Mouse (Mus musculus): ENCODE measurements at regions not wholly inside any gene's neighbourhood (a gene's known extent, or its start where the extent isn't known, plus 50 kb on each side); places are given as distances from the start of the nearest gene placed in this dataset.

DNA sequence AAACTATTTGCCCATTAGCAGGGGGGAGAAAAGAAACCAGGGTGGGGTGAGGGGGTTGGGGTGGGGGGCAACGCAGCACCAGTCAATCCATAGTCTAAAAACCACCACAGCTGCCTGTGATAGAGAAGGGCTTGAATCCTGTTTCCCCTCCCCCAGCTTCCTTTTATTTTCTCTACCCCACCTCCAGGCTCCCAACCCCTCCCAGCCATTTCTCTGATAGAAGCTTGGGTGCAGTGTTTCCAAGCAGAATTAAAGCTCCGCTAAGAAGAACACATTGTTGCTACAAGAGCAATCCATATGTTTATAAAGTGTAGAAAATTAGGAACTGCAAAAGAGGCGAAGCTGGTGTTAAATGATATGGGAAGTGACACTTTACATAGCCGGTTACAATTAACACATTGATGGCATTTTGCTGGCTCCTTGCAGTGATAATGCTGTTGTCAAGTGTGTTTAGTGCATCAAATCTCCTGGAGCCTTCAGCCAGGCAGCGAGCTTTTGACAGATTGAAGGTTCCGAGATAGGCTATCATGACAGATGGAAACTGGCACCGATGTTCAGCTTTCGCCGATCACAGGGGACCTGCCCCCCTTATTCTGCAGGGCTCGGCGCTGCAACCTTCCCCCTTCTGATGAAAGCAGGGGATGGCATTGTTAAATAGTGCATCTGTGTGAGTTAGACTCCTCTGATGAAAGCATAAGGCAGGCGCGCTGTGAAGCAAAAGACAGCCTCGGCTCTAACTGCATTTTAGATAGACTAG, 217.8 kb upstream of the Atp5g3 start:
- Histone ChIP-seq H3K4me3 (ENCODE audit: insufficient read depth, low read depth, low read length) (no peak overlapping the region), H3K36me3 (ENCODE audit: control insufficient read depth, insufficient read depth, low read length) (no peaks in the 10 kb centered on the region), H3K4me1 (ENCODE audit: control insufficient read depth, insufficient read depth, low read length) (no peaks in the 10 kb centered on the region), H3K27me3 (replicated peaks; ENCODE audit: control insufficient read depth, insufficient read depth, low read length) (peaks cover 3% of the 10 kb centered on the region), H3K27ac (ENCODE audit: insufficient read depth, low read depth, low read length) (no peak overlapping the region)
- no peak for DNase-seq
- 6% methylated on average over 14 of the region's 14 CpGs for WGBS
- TF ChIP-seq POLR2A (IDR thresholded peaks at IDR 0.05; ENCODE audit: low read depth, low read length) (no peak), CTCF (conservative IDR thresholded peaks at IDR 0.05; ENCODE audit: insufficient read depth, insufficient read length, low read depth, low read length) (no peak)

DNA sequence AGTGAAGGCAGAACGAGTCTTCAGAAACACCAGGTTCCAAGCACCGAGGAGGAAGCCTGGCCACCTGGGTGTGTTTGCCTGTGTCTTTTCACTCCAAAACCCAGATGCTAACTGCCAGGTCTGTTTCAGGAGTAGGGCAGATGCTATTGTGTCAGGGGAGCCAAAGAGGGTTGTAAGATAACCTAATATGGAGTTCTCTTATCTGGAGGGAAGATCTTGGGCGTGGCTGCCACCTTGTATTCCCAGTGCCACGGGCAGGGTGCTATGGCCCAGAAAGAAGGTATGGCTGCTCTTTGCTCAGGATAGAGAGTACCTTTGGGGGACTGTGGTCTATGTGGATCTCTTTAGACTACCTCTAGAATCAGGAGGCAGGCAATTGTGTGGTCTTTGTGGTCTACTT, 216.0 kb upstream of the Atp5g3 start:
- no peak for DNase-seq
- Histone ChIP-seq H3K4me1 (ENCODE audit: control insufficient read depth, insufficient read depth, low read length) (no peaks in the 10 kb centered on the region), H3K27ac (ENCODE audit: insufficient read depth, low read depth, low read length) (no peak overlapping the region), H3K36me3 (ENCODE audit: control insufficient read depth, insufficient read depth, low read length) (no peaks in the 10 kb centered on the region), H3K27me3 (replicated peaks; ENCODE audit: control insufficient read depth, insufficient read depth, low read length) (peaks cover 3% of the 10 kb centered on the region), H3K4me3 (ENCODE audit: insufficient read depth, low read depth, low read length) (no peak overlapping the region)
- TF ChIP-seq POLR2A (IDR thresholded peaks at IDR 0.05; ENCODE audit: low read depth, low read length) (no peak), CTCF (conservative IDR thresholded peaks at IDR 0.05; ENCODE audit: insufficient read depth, insufficient read length, low read depth, low read length) (no peak)
- WGBS, result 93% methylated on average over 4 of the region's 4 CpGs

GRCm38 (mm10) chr2:74124252-74124651, 213.1 kb upstream of the Atp5g3 start:
- Histone ChIP-seq H3K27me3 (replicated peaks; ENCODE audit: control insufficient read depth, insufficient read depth, low read length) (peaks cover 3% of the 10 kb centered on the region), H3K4me3 (ENCODE audit: insufficient read depth, low read depth, low read length) (no peak overlapping the region), H3K27ac (ENCODE audit: insufficient read depth, low read depth, low read length) (no peak overlapping the region), H3K4me1 (ENCODE audit: control insufficient read depth, insufficient read depth, low read length) (no peaks in the 10 kb centered on the region), H3K36me3 (ENCODE audit: control insufficient read depth, insufficient read depth, low read length) (no peaks in the 10 kb centered on the region)
- no peak for TF ChIP-seq POLR2A (IDR thresholded peaks at IDR 0.05; ENCODE audit: low read depth, low read length)
- TF ChIP-seq CTCF (conservative IDR thresholded peaks at IDR 0.05; ENCODE audit: insufficient read depth, insufficient read length, low read depth, low read length), result no peak
- DNase-seq, result no peak
- WGBS, result 46% methylated on average over 2 of the region's 2 CpGs

DNA sequence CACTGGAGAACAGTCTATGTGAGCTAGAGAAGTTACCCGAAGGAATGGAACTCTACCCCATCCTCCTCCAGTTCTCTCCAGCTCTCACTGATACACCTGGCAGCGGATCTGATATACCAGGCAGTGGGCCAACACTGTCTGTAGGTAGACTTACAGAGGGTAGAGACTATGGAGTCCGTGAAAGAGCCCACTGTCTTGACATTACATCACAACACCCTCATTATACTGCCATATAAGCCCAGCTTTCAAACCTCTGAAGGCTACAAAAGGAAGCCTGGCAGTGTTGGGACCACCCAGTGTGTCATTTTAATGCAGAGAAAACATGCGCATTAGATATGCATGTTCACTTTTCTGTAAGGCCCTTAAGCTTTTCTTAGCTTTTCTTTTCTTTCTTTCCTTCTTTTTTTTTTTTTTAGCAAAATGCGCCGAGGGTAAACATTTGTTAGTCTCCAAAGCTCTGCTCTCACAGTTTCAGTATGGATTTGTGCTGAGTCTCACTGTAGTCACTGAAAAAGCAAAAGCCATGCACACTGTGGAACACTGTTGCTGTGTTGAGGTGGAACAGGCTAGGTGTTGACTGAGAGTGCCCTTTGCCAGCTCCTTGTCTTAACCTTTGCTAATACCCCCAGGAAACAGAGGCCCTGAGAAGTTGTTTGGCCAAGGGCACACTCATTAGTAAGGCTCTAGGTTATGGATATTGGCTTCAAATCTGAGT, 212.4 kb upstream of the Atp5g3 start:
- Histone ChIP-seq H3K36me3 (ENCODE audit: control insufficient read depth, insufficient read depth, low read length) (no peaks in the 10 kb centered on the region), H3K27me3 (replicated peaks; ENCODE audit: control insufficient read depth, insufficient read depth, low read length) (no peaks in the 10 kb centered on the region), H3K4me1 (ENCODE audit: control insufficient read depth, insufficient read depth, low read length) (no peaks in the 10 kb centered on the region), H3K4me3 (ENCODE audit: insufficient read depth, low read depth, low read length) (no peak overlapping the region), H3K27ac (ENCODE audit: insufficient read depth, low read depth, low read length) (no peak overlapping the region)
- no peak for DNase-seq
- TF ChIP-seq POLR2A (IDR thresholded peaks at IDR 0.05; ENCODE audit: low read depth, low read length) (no peak), CTCF (conservative IDR thresholded peaks at IDR 0.05; ENCODE audit: insufficient read depth, insufficient read length, low read depth, low read length) (no peak)
- 75% methylated on average over 6 of the region's 6 CpGs for WGBS

GRCm38 (mm10) chr2:74122937-74123336, 211.8 kb upstream of the Atp5g3 start:
- Histone ChIP-seq H3K27ac (ENCODE audit: insufficient read depth, low read depth, low read length) (no peak overlapping the region), H3K4me3 (ENCODE audit: insufficient read depth, low read depth, low read length) (no peak overlapping the region), H3K36me3 (ENCODE audit: control insufficient read depth, insufficient read depth, low read length) (no peaks in the 10 kb centered on the region), H3K4me1 (ENCODE audit: control insufficient read depth, insufficient read depth, low read length) (no peaks in the 10 kb centered on the region), H3K27me3 (replicated peaks; ENCODE audit: control insufficient read depth, insufficient read depth, low read length) (no peaks in the 10 kb centered on the region)
- no peak for DNase-seq
- TF ChIP-seq CTCF (conservative IDR thresholded peaks at IDR 0.05; ENCODE audit: insufficient read depth, insufficient read length, low read depth, low read length) (no peak), POLR2A (IDR thresholded peaks at IDR 0.05; ENCODE audit: low read depth, low read length) (no peak)
- 88% methylated on average over 2 of the region's 2 CpGs for WGBS

GRCm38 (mm10) chr2:74120051-74120450, 208.9 kb upstream of the Atp5g3 start:
- Histone ChIP-seq H3K27ac (ENCODE audit: insufficient read depth, low read depth, low read length) (no peak overlapping the region), H3K27me3 (replicated peaks; ENCODE audit: control insufficient read depth, insufficient read depth, low read length) (no peaks in the 10 kb centered on the region; the same call in 1 of the 2 replicates), H3K4me3 (ENCODE audit: insufficient read depth, low read depth, low read length) (no peak overlapping the region), H3K4me1 (ENCODE audit: control insufficient read depth, insufficient read depth, low read length) (no peaks in the 10 kb centered on the region), H3K36me3 (ENCODE audit: control insufficient read depth, insufficient read depth, low read length) (no peaks in the 10 kb centered on the region)
- TF ChIP-seq POLR2A (IDR thresholded peaks at IDR 0.05; ENCODE audit: low read depth, low read length) (no peak), CTCF (conservative IDR thresholded peaks at IDR 0.05; ENCODE audit: insufficient read depth, insufficient read length, low read depth, low read length) (no peak)
- 54% methylated on average over 10 of the region's 10 CpGs for WGBS
- peak; percentile 1 for DNase-seq

Measured in kidney, adult 2 months (tissue).